ENCODE assay signal across 9 mouse cellular contexts in genomic region chr16:26234113-26234512, GRCm38 (mm10).
DNase-seq lines count a peak whose midpoint lies in the region; ATAC-seq and TF ChIP-seq lines count a peak whose summit lies in the region.
"Had no signal": no experiment of that assay in that cellular context is flagged by ENCODE, and none has a peak within 500 bp of the region (broad histone marks: within the 10 kb centered on the region; RNA-seq: fewer than 3 reads in every experiment).

No protein-coding gene starts in this region.

- peak; percentile 68 for DNase-seq in R1 (ENCODE audit: low read depth, low spot score)
- peak; percentile 46 for DNase-seq in cerebellum, adult 9-10 months
- DNase-seq in frontal cortex, postnatal 10 days (ENCODE audit: low spot score in 2 of 2): peak; percentile 50 to 82
- peak; percentile 41 for DNase-seq in induced T-regulatory cell, adult 2 months (ENCODE audit: low read depth)
- peak; percentile 81 to 85 for DNase-seq in left cerebral cortex, adult 2 months (ENCODE audit: extremely low spot score in 1 of 2, low spot score in 2 of 2)
- peak; percentile 92 for DNase-seq in right cerebral cortex, postnatal 4 days
- no peak for DNase-seq in T-cell, adult 2 months (ENCODE audit: low spot score)

- no peak overlapping the region for H3K27ac ChIP-seq in left cerebral cortex, adult 2 months

- intact Hi-C loops in left cerebral cortex, adult 2 months (cut with DNase I): loop anchor here (2.0 to 5.0 kb wide), 6 partner anchors 137 to 905 kb away; partner anchors contain the start of gene Cldn1

- TF ChIP-seq CTCF in left cerebral cortex, adult 2 months (IDR thresholded peaks at IDR 0.05): peak; percentile 78

- H3K4me3 ChIP-seq in left cerebral cortex, adult 2 months: no peak overlapping the region
- H3K4me3 ChIP-seq: myocyte had no signal

- ATAC-seq in megakaryocyte-erythroid progenitor cell, adult 5-6 weeks (replicated peaks; ENCODE audit: low FRiP score, low TSS enrichment, poor library complexity, severe bottlenecking): peak; percentile 77
